8 mouse cellular contexts compared by ENCODE assay signal in the genomic region with DNA sequence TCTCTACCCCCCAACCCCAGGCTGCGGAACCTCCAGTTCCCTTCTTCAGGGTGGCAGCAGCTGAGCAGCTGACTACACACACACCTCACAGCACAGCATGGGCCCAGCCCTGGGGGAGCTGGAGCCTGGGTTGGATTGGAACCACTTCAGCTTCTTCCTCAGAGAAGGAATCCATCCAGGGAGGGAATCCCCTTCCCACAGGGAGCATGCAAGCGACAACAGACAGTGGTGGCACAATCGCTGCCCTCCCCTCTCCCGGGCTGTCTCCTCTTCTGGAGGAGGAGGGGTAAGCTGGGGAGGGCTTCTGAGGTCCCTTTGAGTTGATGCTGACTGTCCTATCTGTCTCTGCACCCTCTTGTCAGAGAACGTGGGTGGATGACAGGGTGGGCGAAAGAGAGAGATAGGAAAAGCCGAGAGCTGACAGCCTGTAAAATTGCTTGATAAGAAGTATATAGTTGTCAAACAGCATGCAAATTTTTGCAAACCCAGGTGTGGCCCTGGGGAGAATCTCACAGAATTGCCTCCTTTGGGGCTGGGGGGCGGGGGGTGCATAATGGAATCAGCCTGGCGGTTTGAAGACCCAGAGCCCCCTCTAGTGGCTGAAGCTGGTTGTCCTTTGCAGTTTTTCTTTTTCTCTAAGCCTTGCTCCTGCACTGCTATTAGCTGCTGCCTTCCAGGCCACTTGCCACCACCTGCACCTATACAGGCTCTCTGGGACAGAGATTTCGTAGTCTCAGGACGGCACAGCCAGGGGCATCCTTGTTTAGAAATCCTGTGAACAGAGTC. TPM values are rescaled to one million over a fixed set of nuclear protein-coding genes. Genes with fewer than 3 reads are reported as not detected.
DNase-seq lines count a peak whose midpoint lies in the region; ATAC-seq and TF ChIP-seq lines count a peak whose summit lies in the region.

No protein-coding gene starts in this region.

- H3K27me3 ChIP-seq in G1E (ENCODE audit: insufficient read depth, low read length) = peaks cover 86% of the 10 kb centered on the region
- H3K27me3 ChIP-seq in heart, embryonic 14.5 days (ENCODE audit: control insufficient read depth, insufficient read depth, low read length) = peaks cover 41% of the 10 kb centered on the region

- no peak overlapping the region for H3K4me3 ChIP-seq in G1E (ENCODE audit: low read depth, low read length)
- H3K4me3 ChIP-seq in heart, embryonic 14.5 days (ENCODE audit: control insufficient read depth in 1 of 2, insufficient read depth in 1 of 2, low read depth in 1 of 2, low read length in 2 of 2) = no peak overlapping the region

- 14% methylated on average over 11 of the region's 11 CpGs for WGBS in heart, embryonic 14.5 days

- no peak for ATAC-seq in G1E (ENCODE audit: extremely low read depth, insufficient number of reproducible peaks, low FRiP score, poor library complexity, severe bottlenecking)
- no peak for ATAC-seq in heart, embryonic 14.5 days (ENCODE audit: insufficient number of reproducible peaks, insufficient read depth, low FRiP score, low read depth)

- peak; percentile 79 for DNase-seq in CD4-positive helper T cell, adult 2 months (ENCODE audit: low read depth, low spot score)
- DNase-seq in G1E (ENCODE audit: low spot score) = peak; percentile 33
- DNase-seq in cerebellum, postnatal 36 days = peak; percentile 83 to 88
- peak; percentile 76 to 83 for DNase-seq in layer of hippocampus, postnatal 14 days (ENCODE audit: low spot score in 2 of 2)
- DNase-seq in lung, postnatal 14 days = peak; percentile 75
- peak; percentile 60 for DNase-seq in retina, postnatal 7 days (ENCODE audit: low read depth, low spot score)
- no peak for DNase-seq in urinary bladder, postnatal 36 days (ENCODE audit: low spot score in 2 of 2)

- H3K4me1 ChIP-seq in G1E (ENCODE audit: insufficient read depth, low read depth, low read length) = peaks cover 11% of the 10 kb centered on the region
- peaks cover 5 to 6% of the 10 kb centered on the region in 2 experiments; a peak in 2 of 4 replicates for H3K4me1 ChIP-seq in heart, embryonic 14.5 days (ENCODE audit: control insufficient read depth in 2 of 2, insufficient read depth in 2 of 2, low read length in 2 of 2)

- H3K36me3 ChIP-seq in G1E (replicated peaks) = no peaks in the 10 kb centered on the region
- H3K36me3 ChIP-seq in heart, embryonic 14.5 days (ENCODE audit: control insufficient read depth, insufficient read depth, low read length) = no peaks in the 10 kb centered on the region

- no peak overlapping the region for H3K9ac ChIP-seq in heart, embryonic 14.5 days (ENCODE audit: low read length)

- peak; percentile 36 for TF ChIP-seq CTCF in G1E (IDR thresholded peaks at IDR 0.05; ENCODE audit: low read depth, low read length)

- H3K9me3 ChIP-seq in G1E (replicated peaks) = 0 out of 2 replicates have a peak, but pooled peaks cover 2% of the 10 kb centered on the region
- no peaks in the 10 kb centered on the region for H3K9me3 ChIP-seq in heart, embryonic 14.5 days (ENCODE audit: control insufficient read depth, low read length)

- H3K4me2 ChIP-seq in heart, embryonic 14.5 days (ENCODE audit: low read length) = peak overlapping the region; percentile 55

- no peak overlapping the region for H3K27ac ChIP-seq in heart, embryonic 14.5 days (replicated peaks in 1 of 2; ENCODE audit: control insufficient read depth in 1 of 2, insufficient read depth in 1 of 2, low read depth in 2 of 2, low read length in 2 of 2)

RNA-seq across cellular contexts. Expression of gene Tnrc6b, which starts 16.8 kb away (rescaled TPM):
- total RNA-seq in G1E (2014; fragmentation: Nextera tagmentation) = 51.2 and 146 TPM in 2 replicates
- 15.3 and 24.5 TPM in 2 replicates for total RNA-seq in G1E (2017)
- 10.0 and 14.2 TPM in 2 replicates for polyA plus RNA-seq in G1E (2012)
- polyA plus RNA-seq in heart, embryonic 14.5 days (2014; fragmentation: Nextera tagmentation; extraction: Ambion mirVana) = 15.4 and 17.0 TPM in 2 replicates
- 100 to 1,000 TPM; 110 to 128 TPM for total RNA-seq in layer of hippocampus, postnatal 14 days (2021)

RNA-seq across cellular contexts. Expression of gene Fam83f, which starts 22.7 kb away (rescaled TPM):
- not detected in 2 replicates for total RNA-seq in G1E (2014; fragmentation: Nextera tagmentation)
- 0.11 TPM in 1 of 2 replicates, not detected in the other for total RNA-seq in G1E (2017)
- polyA plus RNA-seq in G1E (2012) = not detected in 2 replicates
- 0.07 TPM in 2 replicates for polyA plus RNA-seq in heart, embryonic 14.5 days (2014; fragmentation: Nextera tagmentation; extraction: Ambion mirVana)
- under 1 TPM; 0.17 to 0.25 TPM for total RNA-seq in layer of hippocampus, postnatal 14 days (2021)

Comparison
In these comparisons a context has a peak if more than half of its experiments do, and no peak if none do; other contexts are left out.
1. DNase-seq: peak in CD4-positive helper T cell, adult 2 months (single experiment), G1E (single experiment), cerebellum, postnatal 36 days (2 of 2), layer of hippocampus, postnatal 14 days (2 of 2), lung, postnatal 14 days (single experiment) and retina, postnatal 7 days (single experiment); none in urinary bladder, postnatal 36 days (0 of 2).